Mouse (Mus musculus) brain, embryonic 14.5 days (tissue): ENCODE results near the gene Fkbp5. TPM values are rescaled to one million over a fixed set of nuclear protein-coding genes. Genes with fewer than 3 reads are reported as not detected.
A peak's percentile ranks its signal among the peaks of the same experiment; 100 is the strongest.
"Not testable (repeated sequence)": the region's sequence is repeated elsewhere in the genome, so short reads cannot be mapped to it uniquely, and the experiment has no call there.

Experiments used
- DNase-seq: peaks from one replicate; pipeline ENCODE4 v3.0.0-alpha.2; 2011; ENCODE audit warnings: low read depth
- CTCF ChIP-seq: fragments of 200-500 bp; IDR thresholded peaks from 2 replicates; pipeline ENCODE4 v1.5.1; 2012; ENCODE audit warnings: inconsistent platforms, mild to moderate bottlenecking, moderate library complexity, borderline replicate concordance; ENCODE audit not compliant: insufficient read depth, insufficient read length; ENCODE audit errors: extremely low read depth
- POLR2A ChIP-seq: fragments of 200-500 bp; IDR thresholded peaks from 2 replicates; pipeline ENCODE4 v1.6.1; 2012; ENCODE audit warnings: mild to moderate bottlenecking, inconsistent platforms, borderline replicate concordance; ENCODE audit not compliant: poor library complexity, insufficient read depth, insufficient read length, severe bottlenecking; ENCODE audit errors: extremely low read depth
- polyA plus RNA-seq: library from polyadenylated mRNA; depleted of rRNA; stranded (reverse); fragments of >200 nt; gene quantifications from 2 replicates; pipeline ENCODE4 v1.2.3, GENCODE M21; 2012

Fkbp5 gene
- polyA plus RNA-seq, 1 experiment = 34.3 TPM

DNA sequence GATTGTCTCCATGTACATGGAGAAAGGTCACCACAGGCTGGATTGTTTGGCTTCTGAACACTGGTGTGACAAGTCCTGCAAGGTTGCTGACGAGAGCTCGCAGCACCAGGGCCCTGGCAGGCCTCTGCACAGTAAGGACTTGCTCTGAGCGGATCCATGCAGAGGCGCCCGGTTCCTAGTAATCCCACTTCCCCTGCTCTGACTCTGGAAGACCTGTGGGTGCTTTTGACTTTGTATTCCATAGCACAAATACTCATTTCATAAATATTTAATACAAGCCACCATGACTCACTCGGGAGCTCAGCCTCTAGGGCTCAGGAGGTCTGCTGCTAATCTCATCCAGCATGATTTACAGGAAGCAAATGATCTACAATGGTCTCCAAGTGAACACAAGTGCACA lies 97.7 kb downstream of the Fkbp5 start:
- DNase-seq = no peak
- no peak for TF ChIP-seq CTCF
- no peak for TF ChIP-seq POLR2A

GRCm38 (mm10) chr17:28418954-28419353 lies 98.4 kb downstream of the Fkbp5 start:
- DNase-seq = peak; percentile 29
- TF ChIP-seq CTCF (peak; percentile 54; the same call in 1 of the 2 replicates), POLR2A (no peak)

DNA sequence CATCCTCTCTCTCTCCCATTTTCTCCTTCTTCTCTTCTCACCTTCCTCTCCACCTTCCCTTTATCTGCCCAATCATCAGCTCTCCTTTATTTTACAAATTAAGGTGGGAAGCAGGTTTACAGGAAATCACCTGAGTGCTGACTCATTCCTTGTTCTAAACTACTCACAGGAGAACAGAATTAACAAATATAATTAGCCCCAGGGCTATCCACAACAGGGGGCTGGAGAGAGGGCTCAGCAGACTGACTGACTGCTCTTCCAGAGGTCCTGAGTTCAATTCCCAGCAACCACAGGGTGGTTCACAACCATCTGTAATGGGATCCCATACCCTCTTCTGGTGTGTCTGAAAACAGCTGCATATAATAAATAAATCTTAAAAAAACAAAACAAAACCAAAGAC lies 98.8 kb downstream of the Fkbp5 start:
- not testable (repeated sequence) for DNase-seq

DNA sequence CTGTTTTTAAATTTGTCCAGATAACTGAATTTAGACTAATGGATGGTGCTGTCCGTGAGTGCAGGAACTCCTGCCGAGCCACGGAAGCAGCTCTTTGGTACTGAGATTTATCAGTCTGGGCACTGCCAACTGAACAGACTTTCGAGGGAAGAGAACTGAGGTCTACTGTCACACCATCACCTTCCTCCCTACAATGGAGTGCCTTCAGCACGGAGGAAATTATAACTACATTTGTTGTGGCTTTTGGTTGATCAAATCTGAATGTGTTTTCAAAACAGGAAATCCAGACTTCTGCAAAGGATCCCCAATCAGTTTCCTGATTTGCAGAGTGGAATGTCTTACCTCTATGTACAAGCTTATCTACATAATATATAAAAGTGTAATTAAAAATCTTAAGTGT lies 99.6 kb downstream of the Fkbp5 start:
- DNase-seq = no peak
- TF ChIP-seq POLR2A (no peak), CTCF (no peak)

- TF ChIP-seq CTCF (no peak), POLR2A (no peak)
- DNase-seq = no peak
Observed at GRCm38 (mm10) chr17:28415271-28415670, 102.1 kb downstream of the Fkbp5 start.

DNA sequence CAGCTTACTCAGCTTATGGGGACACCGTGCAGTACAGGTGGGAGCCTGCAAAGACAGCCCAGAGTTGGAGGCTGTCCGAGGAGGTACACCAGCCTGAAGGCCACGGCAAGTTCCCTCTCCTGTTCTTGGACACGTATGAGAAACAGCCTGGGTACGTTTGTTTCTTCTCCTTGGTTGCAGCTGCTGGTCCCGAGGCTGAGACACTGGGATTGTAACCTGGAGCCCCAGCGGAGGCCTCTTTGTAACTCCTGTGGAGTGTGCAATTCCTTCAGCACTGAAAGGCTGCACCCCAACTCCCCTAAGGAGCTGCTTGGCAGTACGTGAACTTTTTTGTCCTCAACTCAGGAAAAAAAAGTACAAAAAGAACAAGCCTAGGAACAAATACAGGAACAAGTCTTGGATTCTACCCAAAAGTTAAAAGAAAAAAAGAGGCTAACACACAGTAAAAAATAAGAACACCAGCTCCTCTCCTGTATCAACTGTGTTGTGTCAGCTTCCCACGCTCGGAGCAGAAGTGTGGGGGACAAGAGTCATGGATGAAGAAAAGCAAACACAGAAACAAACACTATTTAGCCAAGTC lies 105.9 kb downstream of the Fkbp5 start:
- DNase-seq = no peak
- TF ChIP-seq CTCF (no peak), POLR2A (no peak)

- TF ChIP-seq POLR2A (no peak), CTCF (no peak)
- DNase-seq = no peak
Observed at GRCm38 (mm10) chr17:28410731-28411130, 106.6 kb downstream of the Fkbp5 start.

- DNase-seq = no peak
- TF ChIP-seq POLR2A (no peak), CTCF (no peak)
Observed at GRCm38 (mm10) chr17:28408251-28408918, 108.9 kb downstream of the Fkbp5 start.

- peak; percentile 92 for TF ChIP-seq CTCF
- TF ChIP-seq POLR2A = no peak
- peak; percentile 91 for DNase-seq
Observed at GRCm38 (mm10) chr17:28407418-28408250, 109.7 kb downstream of the Fkbp5 start.

DNA sequence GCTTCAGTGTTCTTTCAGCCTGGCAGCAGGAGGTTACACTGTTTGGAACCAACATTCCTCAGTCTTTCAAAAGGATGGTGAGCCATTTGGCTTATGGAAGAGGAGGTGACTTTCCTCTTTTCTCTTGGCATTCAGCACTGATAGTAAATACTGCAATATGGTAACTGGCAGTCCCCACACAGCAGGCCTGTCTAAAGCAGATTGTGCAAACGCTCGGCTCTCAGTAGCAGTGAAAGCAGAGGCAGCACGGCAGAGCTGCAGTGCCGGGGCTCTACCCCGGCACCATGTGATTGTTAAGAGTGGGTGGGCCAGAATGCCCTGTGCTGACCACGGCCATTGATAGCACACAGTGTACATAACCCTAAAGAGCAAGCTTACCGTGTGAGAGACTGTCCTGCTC lies 110.9 kb downstream of the Fkbp5 start:
- peak; percentile 24 for DNase-seq
- TF ChIP-seq POLR2A (no peak), CTCF (no peak)

DNA sequence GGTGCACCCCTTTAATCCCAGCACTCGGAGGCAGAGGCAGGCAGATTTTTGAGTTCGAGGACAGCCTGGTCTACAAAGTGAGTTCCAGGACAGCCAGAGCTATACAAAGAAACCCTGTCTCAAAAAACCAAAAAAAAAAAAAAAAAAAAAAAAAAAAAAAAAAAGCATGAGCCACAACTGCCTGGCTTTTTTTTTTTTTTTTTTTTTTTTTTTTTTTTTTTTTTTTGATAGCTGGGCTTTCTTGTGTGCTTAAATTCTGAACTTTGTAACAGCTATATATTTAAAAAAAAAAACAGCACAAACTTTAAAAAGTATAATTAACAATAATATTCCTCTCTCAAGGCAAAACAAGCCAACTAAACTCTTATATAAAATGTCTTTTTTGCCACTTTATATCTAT lies 112.6 kb downstream of the Fkbp5 start:
- DNase-seq = not testable (repeated sequence)

DNA sequence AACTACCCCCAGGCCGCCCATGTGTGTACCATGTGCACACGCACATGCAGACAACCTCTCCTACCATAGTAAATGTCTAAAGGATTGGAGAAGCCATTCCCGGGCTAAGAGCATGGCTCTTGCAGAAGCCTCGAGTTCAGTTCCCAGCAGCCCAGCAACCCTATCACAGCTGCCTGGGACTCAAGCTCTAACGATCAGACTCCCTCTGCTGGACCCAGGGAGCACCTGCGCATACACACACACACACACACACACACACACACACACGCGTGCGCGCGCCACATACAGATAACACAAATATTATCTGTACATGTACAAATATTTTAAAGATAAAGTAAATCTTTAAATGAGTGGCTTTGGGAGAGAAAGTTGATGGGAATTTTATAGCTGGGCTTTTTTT lies 113.0 kb downstream of the Fkbp5 start:
- TF ChIP-seq CTCF (no peak), POLR2A (no peak)
- DNase-seq = no peak

- TF ChIP-seq CTCF (no peak), POLR2A (no peak)
- DNase-seq = no peak
Observed at GRCm38 (mm10) chr17:28394994-28395393, 122.3 kb downstream of the Fkbp5 start.
